Mouse (Mus musculus): ENCODE measurements at regions not wholly inside any gene's neighbourhood (a gene's known extent, or its start where the extent isn't known, plus 50 kb on each side); places are given as distances from the start of the nearest gene placed in this dataset.

DNA sequence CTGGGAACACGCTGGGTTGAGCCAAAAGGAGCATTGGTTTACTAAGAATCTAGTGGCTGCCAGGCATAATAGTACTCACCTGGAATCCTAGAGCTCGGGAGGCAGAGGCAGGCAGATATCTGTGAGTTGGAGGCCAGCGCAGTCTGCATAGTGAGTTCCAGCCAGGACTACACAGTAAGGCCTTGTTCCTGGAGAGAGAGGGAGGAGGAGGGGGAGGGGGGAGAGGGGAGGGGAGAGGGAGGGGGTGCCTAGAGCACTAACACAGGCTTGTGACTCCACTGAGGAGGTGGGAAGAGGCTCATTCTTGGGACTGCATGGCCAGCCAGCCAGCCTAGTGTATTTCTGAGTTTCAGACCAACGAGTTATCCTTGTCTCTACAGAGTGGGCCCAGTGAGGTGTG, 131.1 kb downstream of the Rybp start:
- Histone ChIP-seq H3K27ac (ENCODE audit: control insufficient read depth, low read depth, low read length) (no peak overlapping the region), H3K9me3 (replicated peaks; ENCODE audit: insufficient read depth, low read length) (no peaks in the 10 kb centered on the region), H3K4me3 (ENCODE audit: control insufficient read depth in 1 of 2, insufficient read depth in 1 of 2, low read depth in 2 of 2, low read length in 2 of 2) (no peak overlapping the region), H3K36me3 (ENCODE audit: control insufficient read depth in 1 of 2, insufficient read depth in 2 of 2, low read length in 2 of 2) (peaks cover 0 to 2% of the 10 kb centered on the region in 2 experiments; a peak in 2 of 4 replicates), H3K4me1 (ENCODE audit: control insufficient read depth in 1 of 2, insufficient read depth in 2 of 2, low read length in 2 of 2) (peaks cover 0 to 3% of the 10 kb centered on the region in 2 experiments; a peak in 3 of 4 replicates), H3K9ac (ENCODE audit: control insufficient read depth, low read depth, low read length, poor library complexity, severe bottlenecking) (no peak overlapping the region), H3K79me2 (ENCODE audit: control insufficient read depth, insufficient read depth, low read length, poor library complexity) (no peaks in the 10 kb centered on the region), H3K27me3 (ENCODE audit: control insufficient read depth in 1 of 2, insufficient read depth in 2 of 2, low read length in 2 of 2) (no peaks in the 10 kb centered on the region)
- no peak for TF ChIP-seq NRF1 (IDR thresholded peaks at IDR 0.05; ENCODE audit: insufficient read depth, low read depth, low read length, poor library complexity, severe bottlenecking)
- TF ChIP-seq KAT2A (conservative IDR thresholded peaks at IDR 0.05; ENCODE audit: low read depth, low read length) = no peak
- TF ChIP-seq TAL1 (IDR thresholded peaks at IDR 0.05; ENCODE audit: low read length) = no peak
- no peak for DNase-seq (ENCODE audit: low read depth, low spot score)

DNA sequence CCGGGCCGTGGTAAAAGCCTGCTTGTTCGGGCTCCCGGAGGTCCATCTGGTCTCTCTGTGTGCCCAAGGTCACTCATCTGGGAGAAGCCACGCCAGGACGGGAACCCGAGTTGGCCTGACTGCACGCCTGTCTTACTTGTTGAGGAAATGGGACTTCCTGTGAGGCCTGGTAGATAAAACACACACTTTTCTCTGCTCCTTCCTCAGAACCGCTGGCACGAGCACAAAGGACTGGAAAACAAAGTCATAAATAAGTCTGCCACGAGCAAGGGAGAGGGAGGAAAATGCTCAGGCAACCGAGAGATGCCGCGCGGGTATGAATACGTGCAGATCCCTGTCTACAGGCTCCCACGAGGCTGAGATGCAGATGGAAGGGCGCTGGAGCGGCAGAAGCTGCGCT, 131.6 kb downstream of the Rybp start:
- Histone ChIP-seq H3K9ac (ENCODE audit: control insufficient read depth, low read depth, low read length, poor library complexity, severe bottlenecking) (no peak overlapping the region), H3K27ac (ENCODE audit: control insufficient read depth, low read depth, low read length) (no peak overlapping the region), H3K79me2 (ENCODE audit: control insufficient read depth, insufficient read depth, low read length, poor library complexity) (no peaks in the 10 kb centered on the region), H3K36me3 (ENCODE audit: control insufficient read depth in 1 of 2, insufficient read depth in 2 of 2, low read length in 2 of 2) (peaks cover 0 to 2% of the 10 kb centered on the region in 2 experiments; a peak in 2 of 4 replicates), H3K4me3 (ENCODE audit: control insufficient read depth in 1 of 2, insufficient read depth in 1 of 2, low read depth in 2 of 2, low read length in 2 of 2) (no peak overlapping the region), H3K27me3 (ENCODE audit: control insufficient read depth in 1 of 2, insufficient read depth in 2 of 2, low read length in 2 of 2) (no peaks in the 10 kb centered on the region), H3K4me1 (ENCODE audit: control insufficient read depth in 1 of 2, insufficient read depth in 2 of 2, low read length in 2 of 2) (peaks cover 0 to 3% of the 10 kb centered on the region in 2 experiments; a peak in 3 of 4 replicates), H3K9me3 (replicated peaks; ENCODE audit: insufficient read depth, low read length) (no peaks in the 10 kb centered on the region)
- DNase-seq (ENCODE audit: low read depth, low spot score) = no peak
- TF ChIP-seq SIN3A (IDR thresholded peaks at IDR 0.05; ENCODE audit: low read length) = no peak
- no peak for TF ChIP-seq KAT2A (conservative IDR thresholded peaks at IDR 0.05; ENCODE audit: low read depth, low read length)
- no peak for TF ChIP-seq ELF1 (IDR thresholded peaks at IDR 0.05; ENCODE audit: low read depth, low read length)

DNA sequence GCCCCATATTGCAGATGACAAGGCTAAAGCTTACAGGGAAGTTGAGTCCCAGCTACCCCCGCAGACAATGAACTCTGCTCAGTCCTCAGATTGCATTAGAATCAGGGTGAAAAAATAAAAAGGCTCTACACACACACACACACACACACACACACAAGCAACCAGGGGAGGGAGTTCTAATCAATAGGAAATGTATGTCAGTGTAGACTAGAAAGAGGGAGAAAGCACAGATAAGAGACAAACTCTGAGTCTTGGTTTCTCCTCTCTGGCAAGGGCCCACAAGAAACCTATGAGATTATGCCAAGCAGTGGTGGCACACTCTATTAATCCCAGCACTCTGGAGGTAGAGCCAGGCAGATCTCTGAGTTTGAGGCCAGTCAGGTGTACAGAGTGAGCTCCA, 135.8 kb downstream of the Rybp start:
- no peak for DNase-seq (ENCODE audit: low read depth, low spot score)
- Histone ChIP-seq H3K4me3 (ENCODE audit: control insufficient read depth in 1 of 2, insufficient read depth in 1 of 2, low read depth in 2 of 2, low read length in 2 of 2) (no peak overlapping the region), H3K36me3 (ENCODE audit: control insufficient read depth in 1 of 2, insufficient read depth in 2 of 2, low read length in 2 of 2) (no peaks in the 10 kb centered on the region; a peak in 1 of 4 replicates), H3K27me3 (ENCODE audit: control insufficient read depth in 1 of 2, insufficient read depth in 2 of 2, low read length in 2 of 2) (no peaks in the 10 kb centered on the region), H3K9ac (ENCODE audit: control insufficient read depth, low read depth, low read length, poor library complexity, severe bottlenecking) (no peak overlapping the region), H3K79me2 (ENCODE audit: control insufficient read depth, insufficient read depth, low read length, poor library complexity) (no peaks in the 10 kb centered on the region), H3K27ac (ENCODE audit: control insufficient read depth, low read depth, low read length) (no peak overlapping the region), H3K9me3 (replicated peaks; ENCODE audit: insufficient read depth, low read length) (no peaks in the 10 kb centered on the region), H3K4me1 (ENCODE audit: control insufficient read depth in 1 of 2, insufficient read depth in 2 of 2, low read length in 2 of 2) (peaks cover 0 to 3% of the 10 kb centered on the region in 2 experiments; a peak in 2 of 4 replicates)
- peak; percentile 57; the same call in 1 of the 2 replicates for TF ChIP-seq RCOR1 (IDR thresholded peaks at IDR 0.05; ENCODE audit: low read depth, low read length)
- peak; percentile 43; the same call in 1 of the 2 replicates for TF ChIP-seq GATA1 (IDR thresholded peaks at IDR 0.05; ENCODE audit: low read depth, low read length)
- TF ChIP-seq EP300 (IDR thresholded peaks at IDR 0.05; ENCODE audit: low read depth in 1 of 2, low read length in 2 of 2) = peak; percentile 42 to 58; a peak in 3 of 4 replicates
- peak; percentile 60; the same call in 1 of the 2 replicates for TF ChIP-seq TCF12 (IDR thresholded peaks at IDR 0.05; ENCODE audit: low read depth, low read length)
- TF ChIP-seq POLR2A (IDR thresholded peaks at IDR 0.05; ENCODE audit: control insufficient read depth in 1 of 2, insufficient read depth in 1 of 2, low read depth in 1 of 2, low read length in 2 of 2, poor library complexity in 1 of 2) = no peak
- 0 out of 2 replicates have a peak, but pooled peaks have one; percentile 40 for TF ChIP-seq ZNF384 (IDR thresholded peaks at IDR 0.05; ENCODE audit: low read depth, low read length)
- no peak for TF ChIP-seq ZC3H11A (IDR thresholded peaks at IDR 0.05; ENCODE audit: low read depth, low read length)

Measured in MEL (cell line).